Mouse (Mus musculus): ENCODE results near the gene Dnajc22.

Dnajc22 gene

DNA sequence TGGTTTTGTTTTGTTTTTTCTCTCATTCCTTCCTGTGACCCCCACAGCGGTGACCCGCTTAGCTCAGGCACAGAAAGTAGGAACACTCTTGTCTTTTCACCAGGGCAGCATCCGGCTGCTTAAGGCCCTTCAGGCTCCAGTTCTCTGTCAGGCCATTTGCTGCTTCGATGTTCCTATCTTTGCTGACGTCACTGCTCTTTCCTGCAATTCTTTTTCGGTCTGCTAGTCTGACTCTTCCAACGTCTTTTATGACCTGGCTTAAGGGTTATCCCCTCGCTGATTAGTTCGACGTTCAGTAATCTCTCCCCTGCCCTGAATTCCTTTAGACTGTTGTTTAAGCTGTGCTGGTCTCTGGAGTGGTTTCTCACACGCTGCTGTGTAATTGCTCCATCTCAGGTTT lies 23.6 kb downstream of the Dnajc22 start:
- no peak for DNase-seq

DNA sequence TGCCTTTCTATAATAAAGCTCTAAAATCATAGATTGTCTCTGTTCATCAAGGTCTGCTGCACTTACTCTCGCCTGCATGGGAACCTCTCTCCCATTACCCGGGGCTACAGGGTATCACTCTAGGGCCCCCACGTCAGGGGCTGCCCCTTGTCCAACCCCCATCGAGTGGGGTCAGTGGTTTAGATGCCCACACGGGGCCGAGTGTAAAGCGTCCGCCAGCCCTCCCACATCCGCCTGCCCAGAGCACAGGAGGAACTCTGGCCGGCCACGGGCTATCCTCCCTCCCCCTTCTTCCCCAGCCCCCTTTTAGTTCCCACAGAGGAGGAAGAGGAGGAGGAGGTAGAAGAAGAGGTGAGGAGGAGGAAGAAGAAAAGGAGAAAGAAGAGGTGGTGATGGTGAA lies 27.8 kb downstream of the Dnajc22 start:
- DNase-seq, result no peak

DNA sequence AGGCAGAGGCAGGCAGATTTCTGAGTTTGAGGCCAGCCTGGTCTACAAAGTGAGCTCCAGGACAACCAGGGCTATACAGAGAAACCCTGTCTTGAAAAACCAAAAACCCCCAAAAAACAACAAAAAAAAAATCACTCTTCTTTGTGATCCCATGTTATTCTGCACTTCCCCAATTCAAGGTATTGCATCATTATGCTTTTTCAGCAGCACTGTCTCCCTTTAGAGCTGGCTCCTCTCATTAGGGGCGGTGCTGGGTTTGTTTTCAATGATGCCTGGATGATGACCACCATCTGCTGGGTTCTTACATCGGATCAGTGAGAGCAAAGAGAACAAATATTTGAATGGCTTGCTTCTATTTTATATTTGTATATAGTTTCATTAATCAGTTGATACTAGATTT lies 29.7 kb downstream of the Dnajc22 start:
- DNase-seq, result no peak

DNA sequence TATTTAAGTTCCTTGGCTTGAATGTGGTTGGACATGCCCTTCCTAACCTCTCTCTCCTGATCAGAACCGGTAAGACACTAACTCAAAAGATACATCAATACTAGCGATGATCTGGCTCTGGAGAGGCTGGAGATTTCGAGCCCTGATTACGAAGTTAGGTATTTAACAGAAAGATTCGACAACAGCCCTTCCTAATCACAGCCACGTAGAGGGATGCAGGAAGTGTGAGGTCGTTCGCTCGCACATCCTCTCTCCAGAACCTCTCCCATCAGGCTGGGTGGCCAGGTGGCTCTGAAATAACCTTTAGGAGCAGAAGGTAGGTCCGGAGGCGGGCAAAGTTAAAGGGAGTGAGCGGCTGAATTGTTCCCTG lies 32.7 kb downstream of the Dnajc22 start, which contains the start of gene Spats2:
Spats2 (plus strand) TSS at position 206 of the 370 bp plus-strand sequence.
- no peak for DNase-seq

DNA sequence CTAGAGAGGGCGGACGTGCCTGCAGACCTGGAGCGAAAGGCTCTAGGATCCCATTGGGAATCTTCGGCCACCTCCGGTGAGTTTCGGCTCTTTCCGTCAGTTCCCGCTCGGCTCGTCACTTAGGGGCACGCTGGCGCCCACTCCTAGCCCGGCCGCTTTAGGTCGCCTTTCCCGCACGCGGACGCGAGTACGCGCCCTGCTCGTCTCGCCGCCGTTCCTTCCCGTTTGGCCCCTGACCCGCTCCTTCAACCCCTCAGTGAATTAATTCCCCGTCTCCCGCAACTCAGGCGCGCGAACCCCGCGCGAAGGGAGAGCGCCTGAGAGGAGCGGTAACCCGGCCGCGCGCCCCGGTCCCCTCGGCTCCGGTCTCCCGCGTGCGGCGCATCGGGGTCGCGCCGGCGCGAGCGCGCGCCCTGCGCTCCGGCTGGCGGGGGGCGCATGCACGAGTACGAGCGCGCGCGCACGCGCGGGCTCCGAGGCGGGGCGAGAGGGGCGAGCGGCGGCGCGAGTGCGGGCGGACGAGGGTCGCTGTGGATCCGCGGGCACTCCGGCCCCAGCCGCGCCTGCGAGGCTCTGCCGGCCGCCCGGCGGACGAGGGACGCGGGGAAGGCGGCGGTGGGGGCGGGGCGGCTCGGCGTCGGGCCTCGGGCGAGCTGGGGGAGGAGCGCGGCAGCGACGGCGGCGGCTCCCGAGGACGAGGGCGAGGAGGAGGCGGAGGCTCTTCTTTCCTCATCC lies 33.3 kb downstream of the Dnajc22 start:
- DNase-seq, result peak; percentile 88

DNA sequence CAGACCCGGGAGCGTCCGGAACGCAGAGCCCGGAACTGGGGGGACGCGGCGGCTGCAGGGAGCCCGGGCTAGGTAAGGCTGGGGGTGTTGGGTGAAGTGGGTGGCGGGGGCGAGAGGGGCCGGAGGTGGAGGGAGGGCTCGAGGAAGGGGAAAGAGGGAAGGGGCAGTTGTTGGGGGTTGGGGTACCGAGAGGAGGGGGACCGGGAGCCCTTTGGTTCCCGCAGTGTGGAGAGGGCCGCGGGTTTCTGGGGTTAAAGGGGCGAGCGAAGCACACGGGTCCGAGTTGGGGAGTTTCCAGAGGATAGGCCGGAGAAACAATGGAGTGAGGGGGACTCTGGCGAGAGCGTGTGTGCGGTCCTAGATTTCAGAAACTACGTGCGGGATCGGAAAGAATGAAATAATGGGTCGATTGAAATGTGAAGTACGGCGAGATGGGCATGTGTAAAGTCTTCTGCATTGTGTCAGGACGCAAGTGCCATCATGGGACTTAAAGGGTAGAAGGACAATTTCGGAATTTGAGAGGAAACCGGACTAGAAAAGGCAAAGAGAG lies 33.9 kb downstream of the Dnajc22 start:
- DNase-seq, result no peak

DNA sequence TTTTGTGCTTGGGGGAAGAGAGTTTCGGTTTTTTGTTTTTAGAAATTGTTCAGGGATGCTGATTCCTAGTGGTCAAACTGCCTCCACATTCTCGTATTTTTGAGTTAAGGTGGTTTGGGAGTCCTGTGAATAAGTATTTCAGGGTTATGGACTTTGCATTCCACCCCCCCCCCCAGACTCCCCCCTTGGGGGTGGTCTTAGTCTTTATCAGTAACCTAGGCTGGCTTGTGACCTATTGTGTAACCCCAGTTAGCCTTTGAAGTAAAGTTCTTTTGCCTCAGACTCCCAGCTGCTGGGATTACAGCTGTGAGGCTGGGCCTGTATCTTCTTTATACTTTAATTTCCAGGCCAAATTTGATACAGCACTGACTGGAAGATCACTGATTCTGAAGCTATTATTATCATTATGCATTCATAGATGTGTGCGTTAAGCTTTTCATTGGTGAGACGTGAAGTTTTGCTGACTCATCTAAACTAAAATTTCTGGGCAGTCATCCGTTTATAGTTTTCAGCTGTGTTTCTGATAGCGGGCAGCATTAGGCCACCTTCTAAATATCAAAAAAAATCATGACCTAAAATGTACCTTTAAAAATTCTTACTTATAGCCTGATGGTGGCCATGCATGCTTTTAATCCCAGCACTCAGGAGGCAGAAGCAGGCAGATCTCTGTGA lies 35.0 kb downstream of the Dnajc22 start:
- DNase-seq, result no peak

DNA sequence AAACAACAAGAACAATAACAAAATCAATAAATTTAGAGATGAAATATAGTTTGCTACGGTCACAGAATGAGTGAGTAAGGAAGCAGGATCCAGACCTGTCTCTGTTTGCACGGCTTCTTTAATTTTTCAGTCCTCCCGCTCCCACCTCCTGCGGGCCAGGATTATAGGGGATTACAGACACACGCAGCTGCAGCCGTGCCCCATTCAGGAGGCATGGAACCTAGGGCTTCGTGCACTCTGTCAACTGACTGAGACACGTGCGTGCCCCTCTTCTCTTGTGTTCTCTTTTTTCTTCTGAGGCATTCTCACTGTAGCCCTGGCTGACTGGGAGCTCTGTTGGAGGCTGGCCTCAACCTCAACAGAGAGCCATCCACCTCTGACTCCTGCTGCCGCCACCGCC lies 36.5 kb downstream of the Dnajc22 start:
- no peak for DNase-seq

DNA sequence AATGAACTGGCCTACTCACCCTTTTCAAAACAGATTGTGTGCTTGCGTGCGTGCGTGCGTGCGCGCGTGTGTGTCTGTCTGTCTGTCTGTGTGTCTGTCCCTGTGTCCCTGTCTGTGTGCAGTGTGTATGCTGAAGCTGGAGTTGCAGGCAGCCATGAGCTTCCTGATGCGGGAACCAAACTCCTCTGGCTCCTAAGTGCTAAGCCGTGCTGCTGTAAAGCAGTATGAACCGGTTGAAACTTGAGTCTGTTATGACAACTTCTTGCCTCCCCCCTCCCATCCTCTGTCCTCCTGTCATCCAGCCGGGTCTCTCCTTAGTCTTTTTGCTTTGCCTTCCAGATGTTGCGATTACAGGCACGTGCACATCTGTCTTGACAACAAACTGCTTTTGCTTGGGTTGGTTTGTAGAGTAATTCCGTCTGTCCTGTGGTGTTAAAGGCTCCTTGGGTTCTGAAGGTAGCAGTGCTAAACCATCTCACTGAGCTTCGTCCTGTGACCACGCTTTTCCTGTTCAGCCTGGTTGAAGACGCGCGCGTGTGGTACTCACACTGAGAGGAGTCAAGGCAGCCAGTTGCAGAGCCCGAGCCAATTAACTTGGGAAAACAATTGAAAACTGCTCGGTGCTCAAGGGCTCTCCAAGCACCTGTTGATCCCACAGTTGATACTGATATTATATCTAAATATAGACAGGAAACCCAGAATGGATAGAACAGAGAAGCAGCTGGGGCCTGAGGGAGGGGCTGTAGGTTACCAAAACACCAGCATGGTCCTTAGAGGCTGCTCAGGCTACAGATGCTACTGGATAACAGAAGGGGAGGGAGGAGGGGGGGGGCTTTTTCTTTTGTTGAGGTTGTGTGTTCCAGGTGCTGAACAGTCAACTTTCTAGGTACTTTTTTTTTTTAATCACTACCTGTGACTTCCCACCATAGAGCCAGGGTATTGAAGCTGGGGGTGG lies 37.3 kb downstream of the Dnajc22 start:
- DNase-seq, result no peak

DNA sequence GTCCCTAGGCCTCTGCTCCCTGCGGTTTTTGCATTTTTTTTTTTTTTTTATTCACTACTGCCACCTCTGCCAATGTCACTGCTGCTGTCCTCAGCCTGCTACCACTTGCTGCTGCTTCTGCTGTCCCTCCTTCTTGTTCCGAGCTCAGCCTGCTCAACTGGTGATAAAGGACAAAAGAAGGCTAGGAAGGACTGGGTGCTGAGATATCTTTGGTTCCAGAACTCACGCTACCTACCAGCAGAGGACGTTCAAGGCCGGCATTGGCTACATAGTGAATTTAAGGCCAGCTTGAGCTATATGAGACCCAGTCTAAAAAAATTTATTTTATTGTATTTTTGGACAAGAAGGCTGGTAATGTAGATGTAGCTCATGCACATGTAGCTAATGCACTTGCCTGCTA lies 45.4 kb downstream of the Dnajc22 start:
- DNase-seq, result no peak

DNA sequence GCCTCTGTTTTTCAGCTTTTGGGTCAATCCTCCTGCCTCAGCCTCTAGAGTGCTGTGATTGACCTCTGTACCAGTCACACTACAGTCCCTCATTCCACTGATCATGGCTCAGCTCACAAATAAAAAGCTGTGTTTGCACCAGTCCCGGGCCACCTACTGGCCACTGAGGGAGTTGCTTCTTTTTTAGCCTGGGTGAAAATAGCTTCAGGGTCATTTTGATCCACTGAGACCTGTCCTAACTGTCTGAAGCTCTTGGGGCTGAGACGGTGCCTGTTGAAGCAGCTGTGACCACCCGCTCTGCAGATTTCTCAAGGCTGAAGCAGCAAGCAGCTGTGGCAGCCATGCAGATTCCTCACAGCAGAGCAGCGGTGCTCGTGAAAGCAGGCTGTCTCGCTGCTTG lies 46.7 kb downstream of the Dnajc22 start:
- peak; percentile 39 for DNase-seq

DNA sequence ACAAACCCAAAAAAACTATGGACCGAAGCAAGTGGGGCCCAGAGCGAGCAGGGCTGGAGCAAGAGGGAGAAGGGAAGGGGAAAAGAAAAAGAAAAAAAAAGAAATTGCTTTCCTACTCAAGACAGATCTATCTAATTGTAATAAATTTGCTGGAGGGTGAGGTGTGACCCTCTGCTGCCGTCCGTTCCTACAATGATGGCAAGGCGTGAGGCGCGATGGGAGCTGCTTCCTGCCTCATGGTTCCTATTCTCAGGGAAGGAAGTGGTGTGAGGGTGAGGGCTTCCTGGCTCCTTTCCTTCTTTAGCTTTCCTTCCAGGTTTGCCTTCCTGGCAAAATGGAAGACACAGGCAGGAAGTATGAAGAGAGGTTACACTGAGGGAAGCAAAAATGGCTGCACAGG lies 57.5 kb downstream of the Dnajc22 start:
- no peak for DNase-seq

DNA sequence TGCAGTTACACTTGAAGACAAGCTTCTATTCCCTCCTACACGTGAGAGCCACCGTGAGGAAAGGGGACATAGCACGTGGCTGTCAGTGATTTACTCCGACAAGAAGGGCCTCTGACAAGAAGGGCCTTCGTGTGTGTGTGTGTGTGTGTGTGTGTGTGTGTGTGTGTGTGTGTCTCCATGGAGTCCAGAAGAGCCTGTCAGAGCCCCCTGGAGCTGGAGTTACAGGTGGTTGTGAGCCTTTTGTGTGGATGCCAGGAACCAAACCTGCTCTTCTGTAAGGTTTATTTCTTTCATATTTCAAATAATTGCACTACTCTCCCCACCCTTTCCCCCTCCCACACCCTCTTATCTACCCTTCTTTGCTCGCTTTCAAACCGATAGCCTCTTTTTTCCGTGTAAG lies 58.4 kb downstream of the Dnajc22 start:
- no peak for DNase-seq

DNA sequence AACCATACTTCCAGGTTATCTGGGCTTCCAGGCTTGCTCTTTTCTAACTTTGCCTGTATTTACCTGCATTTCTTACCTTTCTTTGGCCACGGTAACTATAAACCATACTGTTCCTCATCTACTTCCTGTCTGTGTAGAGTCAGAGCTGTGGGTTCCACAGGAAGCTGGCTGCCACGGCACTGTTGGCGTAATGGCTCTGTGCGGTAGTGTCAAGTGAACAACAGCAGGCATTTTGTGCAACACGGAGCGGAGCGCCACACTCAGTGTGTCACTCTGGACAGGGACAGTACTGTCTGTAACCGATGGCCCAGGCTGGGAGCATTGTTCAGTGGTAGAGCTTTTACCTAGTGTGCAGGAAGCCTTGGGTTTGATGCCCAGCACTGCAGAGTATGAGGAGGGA lies 60.5 kb downstream of the Dnajc22 start:
- no peak for DNase-seq
